Mouse (Mus musculus) lung, postnatal 14 days (tissue): ENCODE results near the gene Paics.
"Not testable (repeated sequence)": the region's sequence is repeated elsewhere in the genome, so short reads cannot be mapped to it uniquely, and the experiment has no call there.

ENCODE experiments used
- DNase-seq: peaks from one replicate; pipeline ENCODE4 v3.0.0; 2021

The Paics gene

DNA sequence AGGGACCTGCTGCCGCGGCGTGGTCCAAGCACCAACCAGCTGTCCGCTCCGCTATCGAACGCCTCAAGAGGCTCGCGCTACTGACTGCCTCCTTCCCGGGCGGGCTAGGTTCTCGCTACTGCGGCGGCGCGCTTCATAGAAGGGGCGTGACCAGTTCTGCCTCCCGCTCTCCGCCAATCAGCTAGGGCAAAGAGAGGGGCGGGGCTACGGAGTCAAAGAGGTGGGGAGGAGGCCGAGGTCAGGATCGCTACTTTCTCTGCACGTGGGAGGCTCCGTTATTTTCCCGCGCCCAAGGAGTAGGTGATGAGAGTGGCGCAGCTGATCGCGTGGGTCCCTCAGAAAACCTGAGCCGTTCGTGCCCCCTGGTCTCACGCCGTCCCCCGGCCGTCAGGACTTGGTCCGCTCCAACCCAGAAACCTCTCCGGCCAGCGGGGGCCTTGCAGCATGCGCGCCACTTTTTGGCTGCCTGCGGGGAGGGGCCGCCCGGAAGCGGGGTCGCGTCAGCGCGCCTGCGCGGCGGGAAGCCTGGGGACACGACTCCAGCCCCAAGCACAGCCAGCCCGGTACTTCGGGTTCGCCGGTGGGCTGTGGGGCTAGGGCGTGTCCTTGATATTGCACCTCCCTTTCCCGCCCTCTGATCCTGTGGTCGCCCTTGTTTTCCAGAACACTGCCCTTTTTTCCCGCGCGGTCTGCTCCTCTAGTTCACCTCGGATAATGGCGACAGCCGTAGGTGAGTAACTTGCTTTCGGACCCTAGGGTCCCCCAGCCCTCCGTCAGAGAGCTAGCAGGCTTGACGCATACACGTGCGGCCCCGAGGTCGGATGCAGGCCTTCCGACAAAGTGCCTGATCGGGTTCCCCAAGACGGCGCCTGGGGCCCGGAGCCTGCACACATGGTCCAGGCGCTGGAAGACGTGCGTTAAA, at the start of gene Paics, which contains the start of gene Ppat:
Gene Paics (plus strand): TSS at position 202 of the 922 bp plus-strand sequence.
Gene Ppat (minus strand): TSS at position 473 of the 922 bp plus-strand sequence.
- DNase-seq, result peak; percentile 99

DNA sequence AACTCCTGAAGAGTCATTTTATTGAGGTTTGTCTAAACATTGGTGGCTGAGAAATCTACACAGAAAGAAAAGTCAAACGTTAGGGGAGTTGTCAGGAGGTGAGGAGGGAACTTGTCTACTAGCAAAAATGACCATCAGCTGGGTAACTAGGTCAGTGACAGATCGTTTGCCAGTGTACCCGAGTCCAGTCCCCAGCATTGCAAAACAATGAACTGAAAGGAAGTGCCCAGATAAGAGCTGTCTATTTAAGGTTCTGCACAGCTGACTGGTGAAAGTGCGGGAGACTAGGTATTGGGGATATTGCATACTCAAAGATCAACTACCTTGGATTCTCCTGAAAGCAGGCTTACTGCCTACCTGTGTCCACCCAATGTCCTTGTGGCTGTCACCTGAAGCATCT, 49.0 kb upstream of the Paics start:
- DNase-seq, result no peak

DNA sequence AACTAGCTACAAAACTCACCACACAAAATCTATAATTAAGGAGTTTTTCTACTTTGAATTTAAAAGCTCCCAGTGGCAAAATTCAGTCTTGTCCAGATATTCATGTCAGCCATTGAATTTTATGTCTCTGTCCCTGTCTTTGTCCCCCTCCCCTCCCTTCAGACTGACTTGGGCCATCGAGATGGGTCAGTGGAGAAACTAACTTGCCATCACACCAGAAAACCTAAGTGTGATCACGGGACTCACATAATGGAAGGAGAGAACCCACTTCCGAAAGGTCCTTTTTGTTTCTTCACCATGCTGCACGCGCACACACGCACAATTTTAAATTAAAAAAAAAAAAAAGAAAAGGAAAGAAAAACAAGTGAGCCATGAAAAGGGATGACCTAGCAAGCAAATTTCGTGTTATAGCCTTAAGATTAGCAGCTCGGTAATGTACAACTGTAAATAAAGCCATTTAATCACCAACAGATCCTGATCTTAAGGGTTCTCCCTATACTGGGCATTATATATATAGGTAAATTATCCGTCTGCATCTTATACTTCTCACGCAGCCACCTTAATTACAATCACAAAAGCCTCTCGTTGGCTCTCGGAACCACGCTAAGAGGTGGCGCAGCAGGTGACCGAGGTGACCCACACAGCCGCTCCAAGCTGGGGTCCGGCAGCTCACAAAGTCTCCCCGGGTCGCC, 46.2 kb upstream of the Paics start:
- DNase-seq, result no peak

- peak; percentile 98 for DNase-seq
Observed at GRCm38 (mm10) chr5:76905405-76906154, 45.5 kb upstream of the Paics start, which contains the start of gene Aasdh. Gene Aasdh (minus strand): TSS chr5:76905514.

DNA sequence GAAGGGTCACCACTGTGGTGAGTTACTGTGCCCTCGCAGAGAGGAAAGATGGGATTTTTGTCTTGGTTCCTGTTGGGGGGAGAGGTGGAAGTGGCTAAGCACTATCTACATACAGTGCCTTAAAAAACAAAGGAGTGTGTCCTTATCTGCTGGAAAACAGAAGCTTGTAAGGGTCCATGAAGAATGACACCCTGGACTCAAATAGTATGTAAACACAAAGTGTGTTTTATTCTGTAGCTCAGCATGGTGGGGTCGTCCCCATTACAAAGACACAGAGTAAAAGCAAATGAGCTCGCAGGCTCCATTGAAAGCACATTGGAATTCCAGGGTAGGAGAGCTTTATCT, 45.0 kb upstream of the Paics start:
- DNase-seq, result no peak

GRCm38 (mm10) chr5:76910807-76911206, 40.3 kb upstream of the Paics start:
- DNase-seq, result no peak

- not testable (repeated sequence) for DNase-seq
Observed at GRCm38 (mm10) chr5:76912522-76912921, 38.6 kb upstream of the Paics start.

GRCm38 (mm10) chr5:76922833-76923232, 28.3 kb upstream of the Paics start:
- DNase-seq, result no peak

DNA sequence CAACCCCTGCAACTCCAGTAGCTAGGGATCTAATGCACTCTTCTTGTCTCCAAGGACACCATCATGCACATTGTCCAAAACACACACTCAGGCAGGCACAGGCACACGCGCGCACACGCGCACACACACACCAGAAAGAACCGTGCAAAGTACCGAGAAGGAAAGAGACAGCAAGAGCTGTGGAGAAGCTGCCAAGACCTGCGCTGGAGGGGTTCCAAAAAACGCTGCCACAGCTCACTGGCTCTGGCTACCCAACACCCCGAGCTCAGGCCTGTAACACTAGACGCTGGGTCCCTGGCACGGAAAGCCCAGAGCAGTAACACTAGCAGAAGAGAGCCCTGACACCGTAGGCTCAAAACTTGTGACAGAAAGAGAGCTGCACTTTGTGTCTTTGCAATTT, 27.7 kb upstream of the Paics start:
- DNase-seq, result peak; percentile 15

DNA sequence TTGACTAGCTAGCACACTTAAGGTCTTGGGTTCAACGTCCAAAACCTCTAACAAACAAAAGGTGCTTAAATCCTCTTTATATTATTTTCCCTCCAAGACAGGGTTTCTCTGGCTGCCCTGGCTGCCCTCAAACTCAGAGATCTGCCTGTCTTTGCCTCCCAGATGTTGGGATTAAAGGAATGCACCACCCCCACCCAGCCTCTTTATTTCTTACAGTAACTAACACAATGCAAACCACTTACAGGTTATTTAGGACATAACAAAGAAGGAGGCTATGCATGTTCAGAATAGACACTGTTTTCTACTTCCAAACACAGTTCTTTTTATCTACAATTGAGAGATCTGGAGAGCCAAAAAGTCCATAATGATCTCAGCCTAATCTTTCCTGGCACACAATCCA, 26.8 kb upstream of the Paics start:
- no peak for DNase-seq

DNA sequence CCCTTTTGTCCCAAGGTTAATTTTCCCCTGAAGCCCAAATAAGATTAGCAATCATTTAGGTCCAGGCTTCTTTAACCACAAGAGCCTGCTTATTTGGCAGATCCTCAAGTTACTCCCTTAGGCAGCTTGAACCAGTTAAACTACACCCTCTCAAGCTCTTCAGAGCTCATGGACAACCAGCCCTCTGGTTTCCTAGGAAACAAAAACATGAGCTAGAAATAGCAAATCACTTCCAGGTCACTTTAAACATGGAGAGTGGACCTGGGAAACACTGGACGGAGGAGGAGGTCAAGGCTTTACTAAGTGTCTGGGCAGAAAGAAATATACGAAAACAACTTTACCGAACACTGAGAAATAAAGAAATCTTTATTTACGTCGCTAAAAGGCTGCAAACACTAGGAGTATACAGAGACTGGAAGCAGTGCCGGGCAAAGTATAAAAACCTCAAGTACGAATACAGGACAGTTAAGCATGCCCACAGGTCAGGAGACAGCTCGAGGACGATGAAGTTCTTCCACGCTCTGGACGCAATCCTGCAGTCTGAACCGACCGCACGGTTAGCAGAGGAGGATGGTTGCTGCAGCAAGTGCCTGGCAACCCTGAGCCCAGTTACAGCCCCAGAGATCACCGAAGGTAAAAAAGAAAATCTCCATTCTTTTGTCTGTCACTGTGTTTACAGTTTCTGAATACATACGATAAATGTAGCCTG, 22.8 kb upstream of the Paics start:
- peak; percentile 28 for DNase-seq

DNA sequence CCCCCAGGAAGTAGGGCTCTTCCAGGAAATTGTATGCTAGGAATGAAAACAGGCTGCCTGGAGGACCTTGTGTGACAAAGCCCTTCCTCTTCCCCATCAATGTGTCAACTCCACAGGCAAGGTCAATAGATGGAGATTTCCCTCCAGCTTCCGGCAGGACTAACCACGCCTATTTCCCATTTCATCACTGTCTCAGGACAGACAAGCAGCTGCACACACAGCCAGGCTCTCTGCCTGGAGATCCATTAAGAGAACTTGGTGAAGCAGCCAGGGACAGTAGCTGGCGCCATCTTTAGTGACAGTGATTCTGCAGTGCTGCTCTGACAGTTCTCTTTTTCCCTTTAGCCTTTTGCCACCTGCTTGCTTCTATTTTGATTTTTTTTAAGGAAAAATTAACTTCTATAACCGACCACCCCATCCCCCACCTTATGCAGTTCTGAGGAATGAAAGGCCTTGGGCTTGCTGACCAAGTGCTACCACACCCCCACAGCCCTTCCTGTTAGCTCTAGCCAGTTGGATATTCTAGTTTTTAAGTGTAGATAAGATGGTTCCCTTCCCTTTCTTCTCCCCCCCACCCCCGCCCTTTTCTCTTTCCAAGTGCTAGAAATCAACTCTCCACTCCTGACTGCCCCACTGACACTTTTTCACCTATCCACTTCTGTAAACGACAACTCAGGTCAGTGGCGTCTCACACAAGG, 21.8 kb upstream of the Paics start:
- no peak for DNase-seq

DNA sequence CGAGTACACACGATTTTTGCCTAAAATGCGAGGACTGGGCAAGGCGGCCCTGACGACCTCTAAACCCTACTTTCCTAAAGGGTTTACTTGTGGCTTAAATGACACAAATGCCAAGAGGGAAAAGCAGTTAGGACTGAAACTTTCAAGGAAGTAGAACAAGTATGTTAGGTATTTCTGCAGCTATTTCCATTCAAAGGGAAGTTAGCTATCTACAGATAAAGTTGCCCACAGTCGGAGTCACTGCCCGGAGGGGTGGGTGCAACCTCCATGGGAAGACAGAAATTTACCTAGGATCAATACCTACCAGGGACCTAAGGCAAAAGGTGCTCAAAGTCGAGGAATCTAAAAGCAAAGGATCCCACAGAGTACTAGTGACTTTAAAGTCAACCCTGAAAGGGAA, 11.4 kb upstream of the Paics start:
- DNase-seq, result no peak

DNA sequence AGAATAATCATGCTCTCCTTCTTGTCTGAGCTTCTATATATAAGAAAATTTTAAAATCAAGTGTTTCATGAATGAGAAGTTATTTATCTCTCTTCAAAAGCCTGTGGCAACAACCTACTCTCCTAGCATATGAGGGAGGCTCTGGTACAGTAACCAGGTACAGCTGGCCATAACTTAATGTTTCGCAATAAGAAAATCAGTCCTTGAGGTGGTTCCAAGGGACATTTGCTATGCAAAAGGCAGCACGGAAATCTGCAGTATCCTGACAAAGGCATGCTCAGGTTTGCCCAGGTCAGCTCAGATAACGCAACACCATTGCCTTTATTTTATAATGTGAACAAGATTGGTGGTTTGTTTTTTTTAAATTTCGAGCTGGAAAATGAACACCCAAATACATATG, 9.1 kb upstream of the Paics start:
- DNase-seq, result no peak

DNA sequence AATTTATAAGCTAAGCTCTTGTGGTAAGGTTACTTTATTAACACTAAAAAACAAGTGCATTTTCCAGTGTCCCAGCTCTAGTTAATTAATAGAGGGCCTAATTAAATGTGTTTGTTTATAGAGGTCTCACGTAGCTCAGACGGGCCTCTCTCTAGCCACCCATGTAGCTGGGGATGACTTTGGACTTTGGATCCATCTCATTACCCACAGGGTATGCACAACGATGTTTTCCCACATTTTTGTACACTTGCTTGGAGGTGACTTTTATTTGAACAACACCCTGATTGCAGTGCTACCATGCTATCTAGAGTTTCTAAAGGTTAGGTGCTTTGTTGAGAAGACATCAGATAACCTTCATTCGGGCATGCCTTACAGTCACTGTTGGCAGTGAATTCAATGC, 8.6 kb upstream of the Paics start:
- DNase-seq, result no peak

- DNase-seq, result no peak
Observed at GRCm38 (mm10) chr5:76944965-76945677, 6.0 kb upstream of the Paics start.

DNA sequence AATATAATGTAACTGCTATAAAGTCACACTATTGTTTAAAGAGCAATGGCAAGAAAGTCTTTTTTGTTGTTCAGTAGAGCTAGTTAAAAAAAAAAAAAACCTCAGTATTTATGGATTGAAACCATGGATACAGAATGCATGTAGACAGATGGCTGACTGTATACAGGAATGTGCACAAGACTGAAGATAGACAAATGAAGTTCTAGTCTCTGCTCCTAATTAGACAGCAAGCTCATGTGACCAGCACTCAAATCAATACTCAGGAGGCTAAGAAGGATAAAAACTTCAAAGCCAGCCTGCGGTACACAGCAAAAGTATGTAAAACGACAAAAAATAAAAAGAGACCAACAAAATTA, 5.5 kb upstream of the Paics start:
- no peak for DNase-seq

GRCm38 (mm10) chr5:76947142-76947541, 4.0 kb upstream of the Paics start:
- no peak for DNase-seq

DNA sequence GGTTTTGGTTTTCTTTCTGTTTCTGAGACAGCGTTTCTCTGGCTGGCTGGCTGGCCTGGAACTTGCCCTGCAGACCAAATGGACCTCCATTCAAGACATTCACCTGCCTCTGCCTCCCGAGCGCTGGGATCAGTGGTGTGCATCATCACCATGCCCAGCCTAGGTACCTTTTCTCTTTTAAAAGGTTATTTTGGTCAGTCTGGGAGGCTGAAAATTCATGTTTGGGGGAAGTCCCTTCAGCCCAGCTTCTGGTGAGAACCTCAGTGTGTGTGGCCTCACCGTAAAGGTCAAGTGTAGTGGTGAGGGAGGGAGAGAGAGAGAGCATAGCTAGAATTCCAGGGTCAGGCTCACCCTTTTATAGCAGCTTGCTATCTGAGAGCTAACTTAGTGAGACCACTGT, 3.3 kb upstream of the Paics start:
- DNase-seq, result no peak

DNA sequence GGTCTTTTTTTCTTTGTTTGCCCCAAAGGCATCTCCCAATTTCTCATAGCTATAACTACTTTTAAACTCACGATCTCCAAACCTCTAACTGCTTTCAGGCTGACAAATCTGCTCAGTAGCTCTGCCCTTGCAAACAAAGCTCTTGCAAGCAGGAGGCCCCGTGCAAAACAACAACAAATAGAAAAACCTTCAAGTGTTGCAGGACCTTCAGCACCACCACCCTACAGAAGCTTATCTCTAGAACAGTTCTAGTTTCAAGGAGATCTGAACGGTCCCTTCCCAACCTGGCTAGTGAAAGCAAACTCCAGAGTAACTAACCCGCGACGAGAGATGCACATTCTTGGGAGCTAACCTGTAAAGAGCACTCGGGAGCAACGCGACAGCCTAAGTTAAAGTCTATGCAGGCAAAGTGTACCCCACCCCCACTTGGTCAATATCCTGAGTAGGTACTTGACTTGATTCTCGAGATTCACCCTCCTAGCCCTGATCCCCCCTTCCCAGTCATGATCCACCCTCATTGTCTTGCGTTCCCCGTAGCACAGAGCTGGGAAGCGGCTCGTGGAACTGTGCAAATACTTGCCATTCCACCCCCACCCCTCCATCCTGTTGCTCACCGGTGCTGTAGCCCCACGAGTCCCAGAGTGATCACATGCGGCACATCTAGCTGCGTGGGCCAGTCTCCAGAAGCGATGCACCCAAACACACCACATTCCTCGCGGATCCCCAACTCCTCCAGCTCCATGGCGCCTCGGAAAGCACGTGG, 583 bp upstream of the Paics start:
- peak; percentile 12 for DNase-seq
